Mouse (Mus musculus) embryonic fibroblast, embryonic 13.5 days (primary cell): ENCODE results near the gene Olfr56.
"Not testable (repeated sequence)": the region's sequence is repeated elsewhere in the genome, so short reads cannot be mapped to it uniquely, and the experiment has no call there.

Experiments
- CTCF ChIP-seq: IDR thresholded peaks from 2 replicates; pipeline ENCODE4 v1.5.1; 2011; ENCODE audit warnings: mild to moderate bottlenecking, control low read depth, low read length, moderate library complexity, borderline replicate concordance; ENCODE audit not compliant: insufficient read depth
- POLR2A ChIP-seq: IDR thresholded peaks from 2 replicates; pipeline ENCODE4 v1.6.1; 2011; ENCODE audit warnings: low read depth, mild to moderate bottlenecking, control low read depth, low read length, moderate library complexity

GRCm38 (mm10) chr11:49060061-49060460 lies 81.4 kb downstream of the Olfr56 start:
- TF ChIP-seq CTCF, POLR2A: not testable (repeated sequence)
